Mouse (Mus musculus): ENCODE results near the gene Jak2. TPM values are rescaled to one million over a fixed set of nuclear protein-coding genes. Genes with fewer than 3 reads are reported as not detected.

The Jak2 gene
- polyA plus RNA-seq, 1 experiment from 2014 or later: 8.8 TPM

DNA sequence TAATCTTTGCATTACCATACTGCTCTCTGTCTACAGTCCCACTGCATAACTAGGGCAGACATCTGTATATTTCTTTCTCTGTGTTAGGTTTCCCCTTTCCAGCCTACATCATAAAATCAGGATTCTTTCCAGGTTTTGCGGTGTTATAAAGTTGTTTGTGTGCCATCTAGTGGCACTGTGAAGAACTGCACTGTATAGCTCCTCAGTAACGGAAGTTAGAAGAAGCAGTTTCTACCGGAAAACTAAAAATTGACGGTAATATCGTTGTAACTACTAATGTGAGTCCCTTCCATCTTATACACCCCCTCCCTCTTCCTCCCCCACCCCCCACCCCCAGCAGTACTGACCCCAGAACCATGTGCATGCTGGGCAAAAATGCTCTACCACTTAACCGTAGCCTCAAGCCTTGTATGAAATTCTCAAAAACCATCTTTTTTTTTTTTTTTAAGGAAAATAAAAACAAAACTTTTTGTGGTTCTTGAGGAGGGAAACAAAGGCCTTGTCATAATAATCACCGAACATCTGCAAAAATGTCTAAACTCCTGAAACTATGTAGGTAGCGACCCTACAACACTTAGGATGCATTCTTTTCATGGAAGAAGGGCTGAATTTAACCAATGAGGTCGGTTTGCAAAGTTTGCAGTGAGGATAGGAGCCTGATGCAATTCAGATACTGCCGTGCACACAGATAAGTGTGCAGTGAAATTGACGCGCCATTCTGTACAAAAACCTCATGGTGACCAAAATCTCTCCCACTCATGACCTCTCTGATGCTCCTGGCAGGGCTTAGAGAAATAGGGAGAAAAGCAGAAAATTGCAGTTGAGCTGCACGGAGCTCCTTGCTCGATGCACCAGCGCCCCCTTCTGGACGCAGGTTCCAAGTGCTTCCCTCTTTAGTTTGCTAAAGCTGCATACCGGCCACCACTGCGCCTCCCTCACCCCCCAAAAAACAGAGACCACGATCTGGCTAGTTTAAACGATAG, 103.6 kb downstream of the Jak2 start:
- ATAC-seq (ENCODE audit: insufficient number of reproducible peaks, low FRiP score, low TSS enrichment, low read depth): no peak
- WGBS: 4% methylated on average over 20 of the region's 20 CpGs

DNA sequence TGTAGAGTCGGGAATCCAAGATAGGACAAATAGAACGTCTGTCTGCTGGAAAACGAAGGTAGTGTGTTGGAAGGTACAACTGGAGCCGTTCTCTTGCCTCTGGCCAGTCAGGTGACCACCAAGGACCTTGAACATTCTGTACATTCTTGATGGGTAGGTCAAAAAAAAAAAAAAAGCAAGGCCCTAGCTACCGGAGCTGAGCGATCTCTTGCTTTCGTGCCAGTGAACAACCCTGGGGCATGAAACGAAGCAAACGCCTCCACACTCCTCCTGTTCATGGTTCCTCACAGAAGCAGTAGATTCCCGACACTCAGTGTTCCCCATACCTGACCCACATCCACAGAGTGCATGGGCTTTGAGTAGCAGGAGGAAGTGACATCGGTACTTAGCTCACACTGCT, 104.7 kb downstream of the Jak2 start:
- Histone ChIP-seq H3K27me3 (no peaks in the 10 kb centered on the region), H3K36me3 (peaks cover 7% of the 10 kb centered on the region; the same call in 1 of the 2 replicates), H3K4me2 (no peak overlapping the region), H3K9me3 (no peaks in the 10 kb centered on the region), H3K9ac (no peak overlapping the region), H3K4me1 (peaks cover 8% of the 10 kb centered on the region; the same call in 1 of the 2 replicates), H3K4me3 (no peak overlapping the region), H3K27ac (no peak overlapping the region)
- ATAC-seq (ENCODE audit: insufficient number of reproducible peaks, low FRiP score, low TSS enrichment, low read depth): no peak
- 82% methylated on average over 11 of the region's 11 CpGs for WGBS

More for the DNA sequence above, 103.6 kb downstream of the Jak2 start:
- H3K27me3 ChIP-seq: no peaks in the 10 kb centered on the region
- H3K4me3 ChIP-seq: peak overlapping the region; percentile 33
- H3K36me3 ChIP-seq: peaks cover 7% of the 10 kb centered on the region; the same call in 1 of the 2 replicates
- H3K9me3 ChIP-seq: no peaks in the 10 kb centered on the region
- peak overlapping the region; percentile 52 for H3K4me2 ChIP-seq
- no peak overlapping the region for H3K9ac ChIP-seq
- H3K4me1 ChIP-seq: no peaks in the 10 kb centered on the region
- no peak overlapping the region for H3K27ac ChIP-seq

DNA sequence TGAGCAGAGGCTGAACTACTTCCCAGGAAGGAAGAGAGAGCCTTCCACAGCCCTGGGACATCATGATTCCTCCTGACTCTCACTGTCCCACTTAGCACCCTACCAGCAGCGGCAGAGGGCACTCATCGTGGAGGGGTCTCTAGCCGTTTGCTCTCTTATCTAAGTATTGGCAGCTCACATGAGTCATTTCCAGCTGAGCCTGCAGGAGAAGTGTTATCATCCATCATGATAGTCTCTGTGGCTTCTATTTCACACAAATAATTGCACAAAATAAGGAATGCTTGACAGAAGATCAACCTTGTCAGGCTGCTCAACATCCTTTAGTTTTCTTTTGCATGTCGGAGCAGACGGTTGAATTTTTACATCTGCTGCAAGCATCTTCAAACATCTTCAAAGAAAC, 108.6 kb downstream of the Jak2 start:
- Histone ChIP-seq H3K27ac (no peak overlapping the region), H3K9me3 (no peaks in the 10 kb centered on the region)

DNA sequence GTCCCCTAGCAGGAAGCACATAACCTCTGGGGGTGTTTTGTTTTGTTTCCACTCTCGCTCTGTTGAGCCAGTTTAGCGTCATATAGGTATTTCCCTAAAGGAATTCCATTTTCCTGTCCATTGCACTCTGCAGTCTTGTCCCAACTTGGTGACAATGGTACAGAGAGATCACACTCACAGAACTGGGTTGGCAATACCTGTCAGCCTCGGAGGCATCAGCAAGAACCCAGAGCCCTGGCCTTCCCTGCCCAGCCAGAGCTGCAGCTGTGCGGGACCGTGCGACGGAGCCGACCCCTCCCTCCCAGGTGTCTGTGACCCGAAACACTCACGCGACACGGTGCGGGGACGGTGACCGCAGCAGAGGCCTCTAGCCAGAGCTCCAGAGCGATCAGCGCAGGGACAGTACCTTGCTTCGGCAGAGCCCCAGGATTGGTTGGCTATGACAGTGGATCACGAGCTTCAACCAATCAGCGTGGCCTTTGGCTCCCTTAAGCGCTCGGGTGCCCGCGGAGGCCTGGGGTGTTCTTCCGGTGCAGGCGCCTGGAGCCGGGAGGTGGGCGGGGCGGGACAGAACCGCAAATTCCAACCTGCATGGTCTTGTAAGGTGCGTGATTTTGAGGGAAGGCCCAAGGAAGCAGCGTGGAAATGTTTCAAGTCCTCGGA, 110.0 kb downstream of the Jak2 start:
- WGBS: 2% methylated on average over 33 of the region's 33 CpGs
- H3K4me3 ChIP-seq: peak overlapping the region; percentile 68
- H3K27me3 ChIP-seq: no peaks in the 10 kb centered on the region
- peak overlapping the region; percentile 79 for H3K4me2 ChIP-seq
- peak overlapping the region; percentile 47 for H3K9ac ChIP-seq
- no peaks in the 10 kb centered on the region for H3K9me3 ChIP-seq
- peak; percentile 95 for ATAC-seq (ENCODE audit: insufficient number of reproducible peaks, low FRiP score, low TSS enrichment, low read depth)
- peaks cover 7% of the 10 kb centered on the region; the same call in 1 of the 2 replicates for H3K36me3 ChIP-seq
- peaks cover 13% of the 10 kb centered on the region; the same call in 1 of the 2 replicates for H3K4me1 ChIP-seq
- no peak overlapping the region for H3K27ac ChIP-seq

More for the DNA sequence above, 108.6 kb downstream of the Jak2 start:
- Histone ChIP-seq H3K4me3 (no peak overlapping the region), H3K9ac (no peak overlapping the region), H3K4me2 (no peak overlapping the region), H3K4me1 (peaks cover 12% of the 10 kb centered on the region; the same call in 1 of the 2 replicates), H3K27me3 (no peaks in the 10 kb centered on the region), H3K36me3 (peaks cover 7% of the 10 kb centered on the region; the same call in 1 of the 2 replicates)
- 77% methylated on average over 5 of the region's 5 CpGs for WGBS
- ATAC-seq (ENCODE audit: insufficient number of reproducible peaks, low FRiP score, low TSS enrichment, low read depth): no peak

DNA sequence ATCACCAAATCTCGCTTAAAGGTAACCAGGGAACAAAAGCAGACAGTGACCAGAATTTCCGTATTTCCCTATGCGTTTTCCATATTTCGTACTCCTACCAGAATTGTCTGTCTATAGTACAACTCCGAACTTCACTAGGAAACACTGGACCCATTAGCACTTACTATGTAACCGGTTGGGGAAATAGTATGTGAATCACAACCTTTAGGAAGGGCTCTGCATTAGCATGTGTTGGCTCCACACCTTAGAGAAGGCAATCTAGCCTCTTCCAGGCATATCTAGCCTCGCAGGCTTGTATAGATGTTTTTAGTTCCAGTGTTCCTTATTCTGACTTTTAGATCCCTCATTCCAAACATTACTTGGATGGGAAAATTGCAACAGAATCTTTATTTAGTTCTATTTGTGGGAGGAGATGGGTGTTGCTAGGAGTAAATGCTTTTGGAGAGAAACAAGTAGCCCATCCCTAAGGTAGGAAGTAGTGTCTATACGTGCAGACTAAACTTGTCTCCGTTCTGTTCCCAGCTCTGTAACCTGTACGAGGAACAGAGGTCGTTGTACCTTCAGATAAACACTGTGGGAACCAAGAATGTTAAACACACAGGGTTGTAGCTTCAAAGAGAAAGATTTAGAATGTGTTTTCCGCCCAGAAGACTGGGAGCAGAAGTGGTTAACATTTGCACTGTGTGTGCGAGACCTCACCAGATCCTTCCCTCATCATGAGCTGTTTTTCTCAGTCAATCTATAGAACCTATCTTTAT, 110.7 kb downstream of the Jak2 start:
- Histone ChIP-seq H3K4me3 (peak overlapping the region; percentile 68), H3K27me3 (no peaks in the 10 kb centered on the region), H3K27ac (no peak overlapping the region), H3K4me2 (peak overlapping the region; percentile 79), H3K4me1 (peaks cover 15% of the 10 kb centered on the region; the same call in 1 of the 2 replicates), H3K9me3 (no peaks in the 10 kb centered on the region), H3K9ac (no peak overlapping the region), H3K36me3 (peaks cover 7% of the 10 kb centered on the region; the same call in 1 of the 2 replicates)
- no peak for ATAC-seq (ENCODE audit: insufficient number of reproducible peaks, low FRiP score, low TSS enrichment, low read depth)
- WGBS: 44% methylated on average over 13 of the region's 13 CpGs

Other genes starting within 250 kb of the Jak2 start
- gene Ak3, start 203.9 kb upstream of the Jak2 start, polyA plus RNA-seq (2015; fragmentation: Nextera tagmentation; extraction: Ambion mirVana): 73.8 and 85.0 TPM in 2 replicates
- gene Rcl1, start 150.5 kb upstream of the Jak2 start, polyA plus RNA-seq (2015; fragmentation: Nextera tagmentation; extraction: Ambion mirVana): 44.2 and 47.4 TPM in 2 replicates
- gene Insl6, start 73.5 kb downstream of the Jak2 start, polyA plus RNA-seq (2015; fragmentation: Nextera tagmentation; extraction: Ambion mirVana): 3.9 and 5.0 TPM in 2 replicates
- 0.14 and 0.57 TPM in 2 replicates for gene Rln1, start 82.8 kb downstream of the Jak2 start, polyA plus RNA-seq (2015; fragmentation: Nextera tagmentation; extraction: Ambion mirVana)
- gene Plgrkt, start 115.6 kb downstream of the Jak2 start, polyA plus RNA-seq (2015; fragmentation: Nextera tagmentation; extraction: Ambion mirVana): 70.3 and 72.3 TPM in 2 replicates
- gene Cd274, start 115.6 kb downstream of the Jak2 start, polyA plus RNA-seq (2015; fragmentation: Nextera tagmentation; extraction: Ambion mirVana): 0.31 and 0.36 TPM in 2 replicates
- not detected in 2 replicates for gene Pdcd1lg2, start 159.1 kb downstream of the Jak2 start, polyA plus RNA-seq (2015; fragmentation: Nextera tagmentation; extraction: Ambion mirVana)

Measured in limb, embryonic 15.5 days (tissue).